10 mouse cellular contexts compared by ENCODE assay signal in genomic region chr4:138377526-138377925, GRCm38 (mm10). TPM values are rescaled to one million over a fixed set of nuclear protein-coding genes. Genes with fewer than 3 reads are reported as not detected.
DNase-seq lines count a peak whose midpoint lies in the region; ATAC-seq and TF ChIP-seq lines count a peak whose summit lies in the region.
"Had no signal": no experiment of that assay in that cellular context is flagged by ENCODE, and none has a peak within 500 bp of the region (broad histone marks: within the 10 kb centered on the region; RNA-seq: fewer than 3 reads in every experiment).

No protein-coding gene starts in this region.

- no peak overlapping the region for H3K4me2 ChIP-seq in hindbrain, embryonic 12.5 days (replicated peaks)
- H3K4me2 ChIP-seq in kidney, postnatal 0 days (ENCODE audit: low read length): no peak overlapping the region

- no peak overlapping the region for H3K4me3 ChIP-seq in hindbrain, embryonic 10.5 days
- H3K4me3 ChIP-seq in hindbrain, embryonic 12.5 days: no peak overlapping the region
- no peak overlapping the region for H3K4me3 ChIP-seq in kidney, postnatal 0 days (replicated peaks; ENCODE audit: low read depth, low read length)

- no peak overlapping the region for H3K9ac ChIP-seq in hindbrain, embryonic 12.5 days
- no peak overlapping the region for H3K9ac ChIP-seq in kidney, postnatal 0 days (ENCODE audit: low read depth, low read length)

- no peak for TF ChIP-seq CTCF in kidney, postnatal 0 days (IDR thresholded peaks at IDR 0.05; ENCODE audit: low read depth)

- H3K4me1 ChIP-seq in hindbrain, embryonic 10.5 days (replicated peaks): peaks cover 31% of the 10 kb centered on the region
- peaks cover 17% of the 10 kb centered on the region for H3K4me1 ChIP-seq in hindbrain, embryonic 12.5 days
- H3K4me1 ChIP-seq in kidney, postnatal 0 days (replicated peaks; ENCODE audit: insufficient read depth, low read length): no peaks in the 10 kb centered on the region

- 0 out of 2 replicates have a peak, but pooled peaks cover 8% of the 10 kb centered on the region for H3K27me3 ChIP-seq in hindbrain, embryonic 10.5 days (ENCODE audit: insufficient read depth, poor library complexity, severe bottlenecking)
- H3K27me3 ChIP-seq in hindbrain, embryonic 12.5 days: 0 out of 2 replicates have a peak, but pooled peaks cover 3% of the 10 kb centered on the region
- H3K27me3 ChIP-seq in kidney, postnatal 0 days (ENCODE audit: insufficient read depth, low read length): no peaks in the 10 kb centered on the region

- 54% methylated on average over 6 of the region's 6 CpGs for WGBS in hindbrain, embryonic 10.5 days
- 51% methylated on average over 6 of the region's 6 CpGs for WGBS in hindbrain, embryonic 12.5 days
- WGBS in kidney, postnatal 0 days: 50% methylated on average over 6 of the region's 6 CpGs

- ATAC-seq in hindbrain, embryonic 12.5 days (ENCODE audit: low FRiP score): no peak
- ATAC-seq in kidney, postnatal 0 days (replicated peaks; ENCODE audit: low FRiP score, low read depth): no peak

- H3K9me3 ChIP-seq in hindbrain, embryonic 10.5 days: no peaks in the 10 kb centered on the region
- H3K9me3 ChIP-seq in hindbrain, embryonic 12.5 days (replicated peaks): no peaks in the 10 kb centered on the region
- H3K9me3 ChIP-seq in kidney, postnatal 0 days (replicated peaks; ENCODE audit: low read length): no peaks in the 10 kb centered on the region

- no peaks in the 10 kb centered on the region for H3K36me3 ChIP-seq in hindbrain, embryonic 10.5 days
- no peaks in the 10 kb centered on the region for H3K36me3 ChIP-seq in hindbrain, embryonic 12.5 days
- no peaks in the 10 kb centered on the region for H3K36me3 ChIP-seq in kidney, postnatal 0 days (ENCODE audit: insufficient read depth, low read length)

- peak; percentile 59 for DNase-seq in hindbrain, embryonic 10.5 days (ENCODE audit: low spot score)
- DNase-seq in thymus, postnatal 4 days: peak; percentile 20
- no peak for DNase-seq in thymus, postnatal 25 days
- peak; percentile 64 for DNase-seq in kidney, postnatal 0 days (ENCODE audit: low spot score)
- DNase-seq in yolk sac, embryonic 10.5 days (ENCODE audit: low spot score): peak; percentile 21
- DNase-seq in thymus, postnatal 0 days (ENCODE audit: low spot score): no peak
- no peak for DNase-seq in thymus, postnatal 14 days

- H3K27ac ChIP-seq in hindbrain, embryonic 10.5 days: no peak overlapping the region
- no peak overlapping the region for H3K27ac ChIP-seq in hindbrain, embryonic 12.5 days
- no peak overlapping the region for H3K27ac ChIP-seq in kidney, postnatal 0 days
- H3K27ac ChIP-seq: macrophage had no signal

RNA-seq across cellular contexts. Expression of gene Cda, which starts 9.7 kb away (rescaled TPM):
- polyA plus RNA-seq in hindbrain, embryonic 10.5 days (2016; fragmentation: Nextera tagmentation; extraction: Ambion mirVana): 2.2 and 4.1 TPM in 2 replicates
- polyA plus RNA-seq in hindbrain, embryonic 12.5 days (2016; fragmentation: Nextera tagmentation; extraction: Ambion mirVana): 3.4 and 4.4 TPM in 2 replicates
- 48.1 and 49.5 TPM in 2 replicates for polyA plus RNA-seq in kidney, postnatal 0 days (2015; fragmentation: Nextera tagmentation; extraction: Ambion mirVana)
- polyA plus RNA-seq in thymus, postnatal 0 days (2015; fragmentation: Nextera tagmentation; extraction: Ambion mirVana): 0.36 and 0.55 TPM in 2 replicates
- polyA plus RNA-seq: macrophage had no signal

RNA-seq across cellular contexts. Expression of gene Fam43b, which starts 18.8 kb away (rescaled TPM):
- not detected in 2 replicates for polyA plus RNA-seq in hindbrain, embryonic 10.5 days (2016; fragmentation: Nextera tagmentation; extraction: Ambion mirVana)
- 0.69 and 1.2 TPM in 2 replicates for polyA plus RNA-seq in hindbrain, embryonic 12.5 days (2016; fragmentation: Nextera tagmentation; extraction: Ambion mirVana)
- 0.12 and 0.15 TPM in 2 replicates for polyA plus RNA-seq in kidney, postnatal 0 days (2015; fragmentation: Nextera tagmentation; extraction: Ambion mirVana)
- 0.14 and 0.26 TPM in 2 replicates for polyA plus RNA-seq in thymus, postnatal 0 days (2015; fragmentation: Nextera tagmentation; extraction: Ambion mirVana)
- polyA plus RNA-seq: large intestine, adult 2 months; macrophage had no signal

RNA-seq across cellular contexts. Expression of gene Pink1, which starts 51.4 kb away (rescaled TPM):
- 35.0 and 52.2 TPM in 2 replicates for polyA plus RNA-seq in hindbrain, embryonic 10.5 days (2016; fragmentation: Nextera tagmentation; extraction: Ambion mirVana)
- 79.8 and 81.0 TPM in 2 replicates for polyA plus RNA-seq in hindbrain, embryonic 12.5 days (2016; fragmentation: Nextera tagmentation; extraction: Ambion mirVana)
- 96.1 and 139 TPM in 2 replicates for polyA plus RNA-seq in kidney, postnatal 0 days (2015; fragmentation: Nextera tagmentation; extraction: Ambion mirVana)
- polyA plus RNA-seq in thymus, postnatal 0 days (2015; fragmentation: Nextera tagmentation; extraction: Ambion mirVana): 74.3 and 98.4 TPM in 2 replicates

RNA-seq across cellular contexts. Expression of gene Mul1, which starts 56.9 kb away (rescaled TPM):
- polyA plus RNA-seq in hindbrain, embryonic 10.5 days (2016; fragmentation: Nextera tagmentation; extraction: Ambion mirVana): 20.2 and 22.6 TPM in 2 replicates
- polyA plus RNA-seq in hindbrain, embryonic 12.5 days (2016; fragmentation: Nextera tagmentation; extraction: Ambion mirVana): 16.1 and 22.3 TPM in 2 replicates
- polyA plus RNA-seq in kidney, postnatal 0 days (2015; fragmentation: Nextera tagmentation; extraction: Ambion mirVana): 23.6 and 25.3 TPM in 2 replicates
- polyA plus RNA-seq in thymus, postnatal 0 days (2015; fragmentation: Nextera tagmentation; extraction: Ambion mirVana): 13.7 and 17.7 TPM in 2 replicates

Comparison
In these comparisons a context has a peak if more than half of its experiments do, and no peak if none do; other contexts are left out.
1. DNase-seq: peak in hindbrain, embryonic 10.5 days (single experiment), thymus, postnatal 4 days (single experiment), kidney, postnatal 0 days (single experiment) and yolk sac, embryonic 10.5 days (single experiment); none in thymus, postnatal 25 days (single experiment), thymus, postnatal 0 days (single experiment) and thymus, postnatal 14 days (single experiment).